Mouse (Mus musculus) testis, postnatal 14 days (tissue): ENCODE measurements at regions not wholly inside any gene's neighbourhood (a gene's known extent, or its start where the extent isn't known, plus 50 kb on each side); places are given as distances from the start of the nearest gene placed in this dataset.

ENCODE experiments used
- DNase-seq: peaks from one replicate; pipeline ENCODE4 v3.0.0; 2021; ENCODE audit warnings: low spot score

GRCm38 (mm10) chr9:34280311-34281208, 205.1 kb upstream of the Kirrel3 start:
- no peak for DNase-seq

- DNase-seq = no peak
Observed at GRCm38 (mm10) chr9:34323571-34323970, 162.1 kb upstream of the Kirrel3 start.

GRCm38 (mm10) chr9:34328723-34329122, 157.0 kb upstream of the Kirrel3 start:
- DNase-seq = no peak

- DNase-seq = no peak
Observed at GRCm38 (mm10) chr9:34334112-34334511, 151.6 kb upstream of the Kirrel3 start.

GRCm38 (mm10) chr9:34334555-34335468, 150.9 kb upstream of the Kirrel3 start:
- no peak for DNase-seq

GRCm38 (mm10) chr9:34348442-34348841, 137.3 kb upstream of the Kirrel3 start:
- no peak for DNase-seq

- no peak for DNase-seq
Observed at GRCm38 (mm10) chr9:34349997-34350396, 135.7 kb upstream of the Kirrel3 start.

- DNase-seq = no peak
Observed at GRCm38 (mm10) chr9:34353744-34354143, 131.9 kb upstream of the Kirrel3 start.

GRCm38 (mm10) chr9:34354723-34355316, 130.9 kb upstream of the Kirrel3 start:
- no peak for DNase-seq

GRCm38 (mm10) chr9:34370686-34371398, 114.9 kb upstream of the Kirrel3 start:
- no peak for DNase-seq

- DNase-seq = no peak
Observed at GRCm38 (mm10) chr9:34375187-34375586, 110.5 kb upstream of the Kirrel3 start.

GRCm38 (mm10) chr9:34380008-34380407, 105.7 kb upstream of the Kirrel3 start:
- no peak for DNase-seq

GRCm38 (mm10) chr9:34381601-34382000, 104.1 kb upstream of the Kirrel3 start:
- no peak for DNase-seq

- DNase-seq = no peak
Observed at GRCm38 (mm10) chr9:34382208-34382607, 103.5 kb upstream of the Kirrel3 start.

GRCm38 (mm10) chr9:34386071-34386470, 99.6 kb upstream of the Kirrel3 start:
- DNase-seq = peak; percentile 6

- no peak for DNase-seq
Observed at GRCm38 (mm10) chr9:34393042-34393441, 92.7 kb upstream of the Kirrel3 start.

GRCm38 (mm10) chr9:34395839-34396804, 89.6 kb upstream of the Kirrel3 start:
- DNase-seq = no peak

GRCm38 (mm10) chr9:34411699-34412098, 74.0 kb upstream of the Kirrel3 start:
- no peak for DNase-seq

- no peak for DNase-seq
Observed at GRCm38 (mm10) chr9:34416153-34416552, 69.5 kb upstream of the Kirrel3 start.

GRCm38 (mm10) chr9:34418100-34418499, 67.6 kb upstream of the Kirrel3 start:
- no peak for DNase-seq

GRCm38 (mm10) chr9:34421956-34422355, 63.7 kb upstream of the Kirrel3 start:
- DNase-seq = no peak
